Mouse (Mus musculus) neural tube, embryonic 12.5 days (tissue): Measurements from ENCODE around the gene Ndufc2. TPM values are rescaled to one million over a fixed set of nuclear protein-coding genes. Genes with fewer than 3 reads are reported as not detected.

Experiments
- ATAC-seq: fragments of 200-750 bp; cut with Nextera tagmentation; 2 replicates; pipeline ENCODE4 v1.8.0; 2017; ENCODE audit warnings: low read depth, mild to moderate bottlenecking, moderate TSS enrichment, moderate library complexity; ENCODE audit not compliant: low FRiP score
- H3K27ac ChIP-seq: fragments of 300-500 bp; sonication (generic); 2 replicates; pipeline ENCODE4 v1.5.1; 2016
- H3K27me3 ChIP-seq: fragments of 300-500 bp; sonication (generic); replicated peaks from 2 replicates; pipeline ENCODE4 v1.6.1; 2016; ENCODE audit warnings: mild to moderate bottlenecking
- H3K36me3 ChIP-seq: fragments of 300-500 bp; sonication (generic); 2 replicates; pipeline ENCODE4 v1.6.1; 2016; ENCODE audit warnings: mild to moderate bottlenecking
- H3K4me1 ChIP-seq: fragments of 300-500 bp; sonication (generic); 2 replicates; pipeline ENCODE4 v1.6.1; 2016
- H3K4me2 ChIP-seq: fragments of 300-500 bp; sonication (generic); replicated peaks from 2 replicates; pipeline ENCODE4 v1.6.1; 2016; ENCODE audit warnings: mild to moderate bottlenecking
- H3K4me3 ChIP-seq: fragments of 300-500 bp; sonication (generic); 2 replicates; pipeline ENCODE4 v1.5.1; 2016
- H3K9ac ChIP-seq: fragments of 300-500 bp; sonication (generic); 2 replicates; pipeline ENCODE4 v1.6.1; 2016; ENCODE audit warnings: mild to moderate bottlenecking
- H3K9me3 ChIP-seq: fragments of 300-500 bp; sonication (generic); 2 replicates; pipeline ENCODE4 v1.6.1; 2016; ENCODE audit warnings: mild to moderate bottlenecking
- WGBS: fragments of 180-500 bp; shearing (Covaris S2); methylation state at CpG from one replicate; pipeline ENCODE4 v1.1.7; 2016; 5-methylcytosine and 5-hydroxymethylcytosine counted together
- polyA plus RNA-seq: library from polyadenylated mRNA; unstranded; fragments of >200 nt; fragmentation: Nextera tagmentation; extraction: Ambion mirVana; gene quantifications from 2 replicates; pipeline ENCODE4 v1.2.1, GENCODE M21; 2016

Gene Ndufc2
- polyA plus RNA-seq, 1 experiment from 2014 or later: 400 TPM

DNA sequence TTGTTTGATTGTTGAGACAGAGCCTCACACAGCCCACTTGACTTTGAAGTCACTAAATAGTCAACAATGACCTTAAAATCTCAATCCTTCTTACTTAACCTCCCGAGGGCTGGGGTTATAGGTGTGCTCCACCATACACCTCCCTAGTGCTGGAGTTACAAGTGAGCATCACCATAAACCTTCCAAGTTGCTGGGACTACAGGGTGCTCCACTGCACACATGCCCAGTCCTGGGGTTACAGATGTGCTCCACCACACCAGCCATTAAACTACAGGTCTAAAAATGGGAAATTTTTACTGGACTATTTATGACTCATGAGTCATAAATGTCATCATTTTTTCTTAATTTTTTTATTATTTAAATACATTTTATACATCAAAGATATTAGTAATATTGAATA, 33.9 kb upstream of the Ndufc2 start:
- no peak overlapping the region for H3K4me2 ChIP-seq
- 93% methylated on average over 1 of the region's 1 CpGs for WGBS
- H3K4me1 ChIP-seq: peaks cover 2% of the 10 kb centered on the region; the same call in 1 of the 2 replicates
- ATAC-seq: no peak
- H3K9ac ChIP-seq: no peak overlapping the region
- no peaks in the 10 kb centered on the region for H3K36me3 ChIP-seq
- H3K4me3 ChIP-seq: no peak overlapping the region
- H3K27ac ChIP-seq: no peak overlapping the region
- H3K9me3 ChIP-seq: no peaks in the 10 kb centered on the region
- no peaks in the 10 kb centered on the region for H3K27me3 ChIP-seq

GRCm38 (mm10) chr7:97375101-97375500, 24.7 kb upstream of the Ndufc2 start:
- no peak overlapping the region for H3K4me3 ChIP-seq
- H3K9ac ChIP-seq: no peak overlapping the region
- H3K4me2 ChIP-seq: no peak overlapping the region
- 95% methylated on average over 9 of the region's 9 CpGs for WGBS
- peaks cover 12% of the 10 kb centered on the region; the same call in 1 of the 2 replicates for H3K4me1 ChIP-seq
- ATAC-seq: no peak
- H3K27me3 ChIP-seq: no peaks in the 10 kb centered on the region
- no peak overlapping the region for H3K27ac ChIP-seq
- H3K9me3 ChIP-seq: no peaks in the 10 kb centered on the region
- H3K36me3 ChIP-seq: peaks cover 42% of the 10 kb centered on the region

DNA sequence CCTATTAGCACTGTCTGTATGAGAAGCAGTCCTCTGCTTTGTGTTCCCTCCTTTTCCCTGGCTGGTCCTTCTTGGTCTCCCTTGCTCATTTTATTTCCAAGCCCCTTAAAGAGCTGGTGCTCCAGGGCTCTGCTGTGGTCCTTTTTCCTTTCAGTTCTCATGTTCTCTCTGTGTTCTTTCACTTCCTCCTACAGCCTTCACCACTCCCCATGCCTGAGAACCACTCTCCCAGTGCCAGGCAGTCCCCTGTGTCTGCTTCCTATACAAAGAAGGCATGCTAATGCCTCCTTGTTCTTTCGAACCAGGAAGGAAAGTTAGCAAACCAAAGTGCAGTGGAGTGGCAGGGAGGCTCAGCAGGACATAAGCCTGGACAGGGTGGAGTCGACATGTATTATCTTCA, 23.9 kb upstream of the Ndufc2 start:
- H3K9ac ChIP-seq: no peak overlapping the region
- no peak overlapping the region for H3K4me2 ChIP-seq
- H3K27ac ChIP-seq: no peak overlapping the region
- no peaks in the 10 kb centered on the region for H3K27me3 ChIP-seq
- WGBS: 79% methylated on average over 2 of the region's 2 CpGs
- H3K36me3 ChIP-seq: peaks cover 42% of the 10 kb centered on the region
- no peak overlapping the region for H3K4me3 ChIP-seq
- H3K4me1 ChIP-seq: peaks cover 10% of the 10 kb centered on the region; the same call in 1 of the 2 replicates
- H3K9me3 ChIP-seq: no peaks in the 10 kb centered on the region
- no peak for ATAC-seq

- H3K9me3 ChIP-seq: no peaks in the 10 kb centered on the region
- 94% methylated on average over 5 of the region's 5 CpGs for WGBS
- no peak overlapping the region for H3K4me2 ChIP-seq
- no peak for ATAC-seq
- no peak overlapping the region for H3K9ac ChIP-seq
- no peaks in the 10 kb centered on the region for H3K27me3 ChIP-seq
- no peak overlapping the region for H3K4me3 ChIP-seq
- H3K4me1 ChIP-seq: no peaks in the 10 kb centered on the region
- H3K27ac ChIP-seq: no peak overlapping the region
- H3K36me3 ChIP-seq: peaks cover 67% of the 10 kb centered on the region
Measured at GRCm38 (mm10) chr7:97379304-97379703, 20.5 kb upstream of the Ndufc2 start.

GRCm38 (mm10) chr7:97380500-97381123, 19.2 kb upstream of the Ndufc2 start:
- H3K4me2 ChIP-seq: no peak overlapping the region
- H3K9me3 ChIP-seq: no peaks in the 10 kb centered on the region
- no peaks in the 10 kb centered on the region for H3K4me1 ChIP-seq
- H3K9ac ChIP-seq: no peak overlapping the region
- H3K4me3 ChIP-seq: no peak overlapping the region
- peaks cover 68% of the 10 kb centered on the region for H3K36me3 ChIP-seq
- no peaks in the 10 kb centered on the region for H3K27me3 ChIP-seq
- ATAC-seq: no peak
- WGBS: 91% methylated on average over 5 of the region's 5 CpGs
- no peak overlapping the region for H3K27ac ChIP-seq

GRCm38 (mm10) chr7:97382661-97383060, 17.1 kb upstream of the Ndufc2 start:
- peaks cover 74% of the 10 kb centered on the region for H3K36me3 ChIP-seq
- WGBS: 97% methylated on average over 8 of the region's 8 CpGs
- ATAC-seq: no peak

GRCm38 (mm10) chr7:97383496-97384132, 16.2 kb upstream of the Ndufc2 start:
- no peak for ATAC-seq
- peaks cover 76% of the 10 kb centered on the region for H3K36me3 ChIP-seq
- no peaks in the 10 kb centered on the region for H3K4me1 ChIP-seq
- 81% methylated on average over 10 of the region's 10 CpGs for WGBS
- no peaks in the 10 kb centered on the region for H3K9me3 ChIP-seq
- no peak overlapping the region for H3K4me3 ChIP-seq
- H3K4me2 ChIP-seq: no peak overlapping the region
- no peaks in the 10 kb centered on the region for H3K27me3 ChIP-seq
- H3K27ac ChIP-seq: no peak overlapping the region
- H3K9ac ChIP-seq: no peak overlapping the region

More at GRCm38 (mm10) chr7:97382661-97383060, 17.1 kb upstream of the Ndufc2 start:
- Histone ChIP-seq H3K9ac (no peak overlapping the region), H3K4me2 (no peak overlapping the region), H3K27ac (no peak overlapping the region), H3K4me1 (no peaks in the 10 kb centered on the region), H3K27me3 (no peaks in the 10 kb centered on the region), H3K9me3 (no peaks in the 10 kb centered on the region), H3K4me3 (no peak overlapping the region)

- ATAC-seq: no peak
- H3K36me3 ChIP-seq: peaks cover 77% of the 10 kb centered on the region
- WGBS: 92% methylated on average over 7 of the region's 7 CpGs
Measured at GRCm38 (mm10) chr7:97386106-97386805, 13.5 kb upstream of the Ndufc2 start.

DNA sequence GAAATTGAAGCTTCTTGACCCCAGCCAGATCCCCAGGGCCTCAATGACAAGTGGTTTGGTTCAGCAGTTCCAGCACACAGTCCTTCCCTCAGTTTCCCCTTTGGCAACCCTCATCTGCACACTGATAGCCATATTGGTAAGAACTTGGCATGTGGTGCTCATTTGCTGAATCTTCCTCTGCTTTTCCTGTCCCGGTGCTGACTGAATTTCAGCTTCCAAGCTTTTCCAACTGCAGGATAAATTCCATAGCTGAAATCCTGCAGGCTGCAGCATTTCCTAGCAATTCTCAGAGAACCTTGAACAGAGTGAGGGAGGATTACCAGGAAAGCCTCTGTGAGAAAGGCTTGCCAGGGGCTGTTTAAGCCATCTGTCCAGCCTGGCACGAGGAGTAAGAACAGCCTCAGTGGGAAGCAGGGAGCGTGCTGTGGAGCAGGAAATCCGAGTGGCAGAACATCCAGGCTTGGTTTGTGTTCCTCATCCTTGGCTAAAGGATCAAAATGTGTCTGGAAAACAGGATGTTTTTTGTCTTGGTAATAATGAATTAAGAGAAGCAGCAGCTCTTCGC, 12.9 kb upstream of the Ndufc2 start:
- no peaks in the 10 kb centered on the region for H3K9me3 ChIP-seq
- H3K9ac ChIP-seq: no peak overlapping the region
- H3K27ac ChIP-seq: no peak overlapping the region
- ATAC-seq: no peak
- H3K4me3 ChIP-seq: no peak overlapping the region
- no peaks in the 10 kb centered on the region for H3K4me1 ChIP-seq
- peaks cover 71% of the 10 kb centered on the region for H3K36me3 ChIP-seq
- no peak overlapping the region for H3K4me2 ChIP-seq
- WGBS: 90% methylated on average over 5 of the region's 5 CpGs
- H3K27me3 ChIP-seq: no peaks in the 10 kb centered on the region

More at GRCm38 (mm10) chr7:97386106-97386805, 13.5 kb upstream of the Ndufc2 start:
- H3K4me2 ChIP-seq: no peak overlapping the region
- no peak overlapping the region for H3K9ac ChIP-seq
- H3K27ac ChIP-seq: no peak overlapping the region
- no peaks in the 10 kb centered on the region for H3K9me3 ChIP-seq
- no peaks in the 10 kb centered on the region for H3K27me3 ChIP-seq
- no peaks in the 10 kb centered on the region for H3K4me1 ChIP-seq
- H3K4me3 ChIP-seq: no peak overlapping the region

- Histone ChIP-seq H3K9ac (no peak overlapping the region), H3K27me3 (no peaks in the 10 kb centered on the region), H3K36me3 (peaks cover 71% of the 10 kb centered on the region), H3K4me2 (no peak overlapping the region), H3K9me3 (no peaks in the 10 kb centered on the region), H3K4me1 (no peaks in the 10 kb centered on the region), H3K27ac (no peak overlapping the region), H3K4me3 (no peak overlapping the region)
- WGBS: 94% methylated on average over 8 of the region's 8 CpGs
- ATAC-seq: no peak
Measured at GRCm38 (mm10) chr7:97387561-97388147, 12.1 kb upstream of the Ndufc2 start.

DNA sequence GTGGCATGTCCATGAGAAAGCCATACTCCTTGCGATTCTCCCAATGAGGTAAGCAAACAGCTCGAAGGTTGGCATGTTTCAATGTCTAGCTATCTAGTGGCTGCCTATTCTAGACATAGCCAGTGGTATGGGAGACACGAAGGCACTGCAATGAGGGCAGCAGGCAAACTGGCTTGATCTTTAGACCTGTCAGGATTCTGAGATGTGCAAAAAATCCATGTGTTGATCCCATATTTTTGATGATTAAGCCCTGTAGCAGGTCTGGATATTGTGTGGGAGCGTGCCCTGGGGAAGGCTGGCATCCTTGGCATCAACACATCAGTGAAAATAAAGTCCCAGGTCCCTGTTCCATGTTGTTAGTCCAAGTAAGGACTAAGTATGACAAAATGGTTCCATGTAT, 11.3 kb upstream of the Ndufc2 start:
- Histone ChIP-seq H3K27me3 (no peaks in the 10 kb centered on the region), H3K4me3 (no peak overlapping the region), H3K27ac (no peak overlapping the region), H3K9me3 (no peaks in the 10 kb centered on the region), H3K4me1 (no peaks in the 10 kb centered on the region), H3K4me2 (no peak overlapping the region), H3K36me3 (peaks cover 67% of the 10 kb centered on the region), H3K9ac (no peak overlapping the region)
- no peak for ATAC-seq
- WGBS: 97% methylated on average over 4 of the region's 4 CpGs
